Mouse (Mus musculus): Measurements from ENCODE around the gene Gm44965. TPM values are rescaled to one million over a fixed set of nuclear protein-coding genes. Genes with fewer than 3 reads are reported as not detected.

Gene Gm44965
- polyA plus RNA-seq, 1 experiment from 2014 or later: not detected

- Histone ChIP-seq H3K36me3 (no peaks in the 10 kb centered on the region), H3K4me1 (peaks cover 15% of the 10 kb centered on the region), H3K4me3 (no peak overlapping the region), H3K9ac (no peak overlapping the region), H3K9me3 (no peaks in the 10 kb centered on the region), H3K27me3 (replicated peaks) (peaks cover 35% of the 10 kb centered on the region), H3K27ac (no peak overlapping the region), H3K4me2 (replicated peaks) (no peak overlapping the region)
- 89% methylated on average over 8 of the region's 8 CpGs for WGBS
- ATAC-seq (ENCODE audit: low FRiP score, low read depth): no peak
Measured at GRCm38 (mm10) chr6:48630831-48631230, 37.1 kb downstream of the Gm44965 start.

GRCm38 (mm10) chr6:48635105-48635504 lies 41.4 kb downstream of the Gm44965 start:
- H3K27me3 ChIP-seq (replicated peaks): peaks cover 4% of the 10 kb centered on the region
- no peaks in the 10 kb centered on the region for H3K4me1 ChIP-seq
- ATAC-seq (ENCODE audit: low FRiP score, low read depth): no peak
- no peaks in the 10 kb centered on the region for H3K9me3 ChIP-seq
- H3K9ac ChIP-seq: no peak overlapping the region
- H3K27ac ChIP-seq: no peak overlapping the region
- H3K4me2 ChIP-seq (replicated peaks): no peak overlapping the region
- WGBS: 89% methylated on average over 2 of the region's 2 CpGs
- H3K36me3 ChIP-seq: no peaks in the 10 kb centered on the region
- H3K4me3 ChIP-seq: no peak overlapping the region

- H3K27ac ChIP-seq: no peak overlapping the region
- WGBS: 36% methylated on average over 6 of the region's 6 CpGs
- no peak overlapping the region for H3K9ac ChIP-seq
- no peak overlapping the region for H3K4me2 ChIP-seq (replicated peaks)
- H3K9me3 ChIP-seq: no peaks in the 10 kb centered on the region
- no peak overlapping the region for H3K4me3 ChIP-seq
- no peaks in the 10 kb centered on the region for H3K4me1 ChIP-seq
- no peaks in the 10 kb centered on the region for H3K27me3 ChIP-seq (replicated peaks)
- no peaks in the 10 kb centered on the region for H3K36me3 ChIP-seq
- no peak for ATAC-seq (ENCODE audit: low FRiP score, low read depth)
Measured at GRCm38 (mm10) chr6:48636515-48636914, 42.8 kb downstream of the Gm44965 start.

GRCm38 (mm10) chr6:48637811-48638500 lies 44.2 kb downstream of the Gm44965 start:
- ATAC-seq (ENCODE audit: low FRiP score, low read depth): no peak
- H3K27ac ChIP-seq: no peak overlapping the region
- no peaks in the 10 kb centered on the region for H3K4me1 ChIP-seq
- H3K9ac ChIP-seq: no peak overlapping the region
- H3K9me3 ChIP-seq: no peaks in the 10 kb centered on the region
- H3K4me2 ChIP-seq (replicated peaks): no peak overlapping the region
- WGBS: 69% methylated on average over 6 of the region's 6 CpGs
- no peaks in the 10 kb centered on the region for H3K36me3 ChIP-seq
- H3K27me3 ChIP-seq (replicated peaks): no peaks in the 10 kb centered on the region
- no peak overlapping the region for H3K4me3 ChIP-seq

GRCm38 (mm10) chr6:48638553-48638952 lies 44.8 kb downstream of the Gm44965 start:
- Histone ChIP-seq H3K4me3 (no peak overlapping the region), H3K27me3 (replicated peaks) (no peaks in the 10 kb centered on the region), H3K36me3 (no peaks in the 10 kb centered on the region), H3K9me3 (no peaks in the 10 kb centered on the region), H3K27ac (no peak overlapping the region), H3K4me1 (no peaks in the 10 kb centered on the region), H3K9ac (no peak overlapping the region), H3K4me2 (replicated peaks) (no peak overlapping the region)
- WGBS: 83% methylated on average over 2 of the region's 2 CpGs
- ATAC-seq (ENCODE audit: low FRiP score, low read depth): no peak

GRCm38 (mm10) chr6:48641391-48641790 lies 47.6 kb downstream of the Gm44965 start:
- H3K27ac ChIP-seq: no peak overlapping the region
- H3K4me1 ChIP-seq: no peaks in the 10 kb centered on the region
- no peak overlapping the region for H3K4me3 ChIP-seq
- no peaks in the 10 kb centered on the region for H3K9me3 ChIP-seq
- H3K27me3 ChIP-seq (replicated peaks): no peaks in the 10 kb centered on the region
- no peaks in the 10 kb centered on the region for H3K36me3 ChIP-seq
- WGBS: 78% methylated on average over 6 of the region's 6 CpGs
- H3K9ac ChIP-seq: no peak overlapping the region
- no peak overlapping the region for H3K4me2 ChIP-seq (replicated peaks)
- ATAC-seq (ENCODE audit: low FRiP score, low read depth): no peak

- no peak overlapping the region for H3K4me3 ChIP-seq
- no peak overlapping the region for H3K4me2 ChIP-seq (replicated peaks)
- no peak overlapping the region for H3K9ac ChIP-seq
- no peak overlapping the region for H3K27ac ChIP-seq
- no peaks in the 10 kb centered on the region for H3K9me3 ChIP-seq
- H3K4me1 ChIP-seq: no peaks in the 10 kb centered on the region
- H3K27me3 ChIP-seq (replicated peaks): no peaks in the 10 kb centered on the region
- 0 out of 2 replicates have a peak, but pooled peaks have one; percentile 56 for ATAC-seq (ENCODE audit: low FRiP score, low read depth)
- 21% methylated on average over 4 of the region's 4 CpGs for WGBS
- no peaks in the 10 kb centered on the region for H3K36me3 ChIP-seq
Measured at GRCm38 (mm10) chr6:48642764-48643292, 49.1 kb downstream of the Gm44965 start.

- 18% methylated on average over 12 of the region's 12 CpGs for WGBS
- 0 out of 2 replicates have a peak, but pooled peaks have one; percentile 33 for ATAC-seq (ENCODE audit: low FRiP score, low read depth)
- no peaks in the 10 kb centered on the region for H3K4me1 ChIP-seq
- H3K27me3 ChIP-seq (replicated peaks): no peaks in the 10 kb centered on the region
- no peak overlapping the region for H3K9ac ChIP-seq
- H3K4me2 ChIP-seq (replicated peaks): no peak overlapping the region
- H3K4me3 ChIP-seq: no peak overlapping the region
- no peak overlapping the region for H3K27ac ChIP-seq
- H3K36me3 ChIP-seq: no peaks in the 10 kb centered on the region
- no peaks in the 10 kb centered on the region for H3K9me3 ChIP-seq
Measured at GRCm38 (mm10) chr6:48645660-48646308, 52.0 kb downstream of the Gm44965 start.

- no peaks in the 10 kb centered on the region for H3K4me1 ChIP-seq
- ATAC-seq (ENCODE audit: low FRiP score, low read depth): no peak
- no peak overlapping the region for H3K4me2 ChIP-seq (replicated peaks)
- no peaks in the 10 kb centered on the region for H3K9me3 ChIP-seq
- no peak overlapping the region for H3K27ac ChIP-seq
- WGBS: 82% methylated on average over 4 of the region's 4 CpGs
- H3K27me3 ChIP-seq (replicated peaks): no peaks in the 10 kb centered on the region
- no peak overlapping the region for H3K4me3 ChIP-seq
- no peaks in the 10 kb centered on the region for H3K36me3 ChIP-seq
- no peak overlapping the region for H3K9ac ChIP-seq
Measured at GRCm38 (mm10) chr6:48646309-48646690, 52.6 kb downstream of the Gm44965 start.

GRCm38 (mm10) chr6:48646995-48647394 lies 53.3 kb downstream of the Gm44965 start, which contains the start of gene Gimap8:
Gimap8 (plus strand) TSS chr6:48647234.
- Histone ChIP-seq H3K36me3 (no peaks in the 10 kb centered on the region), H3K4me1 (no peaks in the 10 kb centered on the region), H3K27me3 (replicated peaks) (no peaks in the 10 kb centered on the region), H3K27ac (no peak within 1 kb of the TSS), H3K4me2 (replicated peaks) (no peak within 1 kb of the TSS), H3K9me3 (no peaks in the 10 kb centered on the region), H3K4me3 (no peak within 1 kb of the TSS), H3K9ac (no peak within 1 kb of the TSS)
- no peak for ATAC-seq (ENCODE audit: low FRiP score, low read depth)
- whole genome bisulfite sequencing: 47% methylated on average over 3 of the region's 3 CpGs

- Histone ChIP-seq H3K9ac (no peak overlapping the region), H3K27ac (no peak overlapping the region), H3K4me3 (no peak overlapping the region), H3K27me3 (replicated peaks) (no peaks in the 10 kb centered on the region), H3K4me2 (replicated peaks) (no peak overlapping the region), H3K4me1 (no peaks in the 10 kb centered on the region), H3K36me3 (no peaks in the 10 kb centered on the region), H3K9me3 (no peaks in the 10 kb centered on the region)
- ATAC-seq (ENCODE audit: low FRiP score, low read depth): no peak
- WGBS: 92% methylated on average over 2 of the region's 2 CpGs
Measured at GRCm38 (mm10) chr6:48647611-48648010, 53.9 kb downstream of the Gm44965 start.

- WGBS: 85% methylated on average over 4 of the region's 4 CpGs
- H3K4me3 ChIP-seq: no peak overlapping the region
- ATAC-seq (ENCODE audit: low FRiP score, low read depth): no peak
- H3K36me3 ChIP-seq: no peaks in the 10 kb centered on the region
- H3K9me3 ChIP-seq: no peaks in the 10 kb centered on the region
- no peak overlapping the region for H3K4me2 ChIP-seq (replicated peaks)
- H3K9ac ChIP-seq: no peak overlapping the region
- H3K4me1 ChIP-seq: no peaks in the 10 kb centered on the region
- no peak overlapping the region for H3K27ac ChIP-seq
- H3K27me3 ChIP-seq (replicated peaks): no peaks in the 10 kb centered on the region
Measured at GRCm38 (mm10) chr6:48648779-48649178, 55.0 kb downstream of the Gm44965 start.

All from neural tube, embryonic 12.5 days (tissue).